Mouse (Mus musculus) cerebellum, postnatal 14 days (tissue): ENCODE measurements at regions not wholly inside any gene's neighbourhood (a gene's known extent, or its start where the extent isn't known, plus 50 kb on each side); places are given as distances from the start of the nearest gene placed in this dataset.
"Not testable (repeated sequence)": the region's sequence is repeated elsewhere in the genome, so short reads cannot be mapped to it uniquely, and the experiment has no call there.

Experiments used
- DNase-seq, 2 experiments: peaks; one replicate each; pipeline ENCODE4 v3.0.0; 2021; ENCODE audit warnings: mixed read lengths in 2 of 2

- no peak for DNase-seq
These were observed 163.6 kb downstream of the Mterf1b start for GRCm38 (mm10) chr5:4355609-4356224.

DNA sequence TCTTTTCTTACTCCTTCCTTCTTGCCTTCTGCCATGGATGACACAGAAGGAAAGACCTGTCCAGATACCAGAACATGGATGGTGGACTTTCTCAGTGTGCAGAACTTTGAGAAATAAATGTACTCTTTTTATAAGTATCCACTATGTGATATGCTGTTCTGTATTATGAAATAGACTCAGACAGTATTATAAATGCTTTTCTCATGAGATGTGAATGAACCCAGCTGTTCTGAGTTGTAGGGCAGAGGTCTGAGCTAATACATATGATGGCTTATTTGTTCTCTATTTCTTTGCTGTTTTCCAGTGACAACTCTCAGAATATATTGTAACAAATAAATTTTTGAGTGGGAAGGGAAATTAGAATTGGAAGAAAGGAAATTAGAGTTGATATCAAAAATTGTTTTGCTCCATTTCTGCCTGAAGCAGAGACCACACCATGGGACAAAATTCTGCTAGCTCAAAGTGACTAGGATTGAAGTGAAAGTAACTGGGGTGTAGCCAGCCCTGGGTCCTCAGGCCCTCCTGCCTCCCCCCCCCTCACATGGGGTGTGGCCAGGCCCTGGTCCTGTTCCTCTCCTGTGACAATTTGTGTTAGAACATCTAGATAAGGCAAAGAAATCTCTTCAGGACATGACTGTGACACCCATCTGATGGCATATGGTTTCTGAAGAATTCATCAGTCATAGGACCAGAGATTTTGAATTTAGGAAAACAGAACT lies 164.5 kb downstream of the Mterf1b start:
- not testable (repeated sequence) for DNase-seq

GRCm38 (mm10) chr5:4361547-4361946 lies 169.4 kb downstream of the Mterf1b start:
- DNase-seq, result not testable (repeated sequence)

- DNase-seq, result not testable (repeated sequence)
These were observed 192.6 kb downstream of the Mterf1b start for GRCm38 (mm10) chr5:4384719-4385118.

GRCm38 (mm10) chr5:4391083-4391482 lies 198.9 kb downstream of the Mterf1b start:
- DNase-seq, result peak; percentile 38 to 59

- DNase-seq, result not testable (repeated sequence)
These were observed 202.3 kb downstream of the Mterf1b start for GRCm38 (mm10) chr5:4394353-4395052.

DNA sequence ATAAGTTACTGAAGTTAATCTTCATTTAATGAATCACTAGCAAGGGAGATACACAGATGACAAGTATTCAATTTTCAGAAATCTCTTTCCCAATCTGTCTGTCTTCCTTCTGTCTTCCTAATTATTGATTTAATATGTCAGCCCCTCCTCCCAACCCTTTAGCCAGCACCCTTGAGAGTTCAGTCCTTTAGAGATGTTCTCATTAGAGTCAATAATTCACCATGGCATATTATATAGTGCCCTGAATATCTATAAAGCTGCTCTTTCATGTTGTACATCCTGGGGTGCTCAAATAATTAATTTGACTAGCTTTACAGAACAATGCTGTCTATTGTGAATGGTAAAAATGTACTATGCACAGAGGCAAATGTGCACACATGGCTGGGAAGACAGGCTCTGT lies 205.9 kb downstream of the Mterf1b start:
- no peak for DNase-seq

DNA sequence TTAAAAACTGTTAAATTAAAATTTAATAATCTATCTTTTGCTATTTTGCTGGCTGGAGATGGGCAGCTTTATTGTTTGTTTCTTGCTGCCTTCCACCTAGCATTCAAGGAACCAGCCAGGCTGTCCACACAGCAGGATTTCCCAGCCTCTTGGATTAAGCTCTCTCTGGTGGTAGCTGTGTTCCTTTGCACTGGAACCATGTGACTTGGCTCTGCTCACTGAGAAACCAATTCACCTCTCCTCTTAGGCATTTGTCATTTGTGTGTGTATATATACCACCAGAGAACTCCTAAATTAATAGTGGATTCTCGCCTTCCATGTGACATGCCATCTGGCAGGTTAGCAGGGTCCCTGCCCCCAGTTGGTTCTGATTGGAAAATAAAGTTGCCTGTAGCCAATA lies 225.6 kb downstream of the Mterf1b start:
- peak; percentile 69 to 76 for DNase-seq
